Mouse (Mus musculus) urinary bladder, postnatal 14 days (tissue): ENCODE results near the gene AI481877.

Experiments used
- DNase-seq: peaks from one replicate; pipeline ENCODE4 v3.0.0; 2021; ENCODE audit warnings: low spot score

The AI481877 gene

GRCm38 (mm10) chr4:59034918-59035785 lies 103.6 kb downstream of the AI481877 start, which contains the start of gene Gng10:
Gng10 (plus strand) TSS chr4:59035088.
- DNase-seq, result peak; percentile 64

- no peak for DNase-seq
Observed at GRCm38 (mm10) chr4:59034325-59034917, 104.4 kb downstream of the AI481877 start.

- DNase-seq, result no peak
Observed at GRCm38 (mm10) chr4:59016922-59017321, 121.9 kb downstream of the AI481877 start.

- no peak for DNase-seq
Observed at GRCm38 (mm10) chr4:59015181-59015580, 123.6 kb downstream of the AI481877 start.

GRCm38 (mm10) chr4:59011446-59011845 lies 127.3 kb downstream of the AI481877 start:
- DNase-seq, result no peak

- DNase-seq, result no peak
Observed at GRCm38 (mm10) chr4:59009696-59010095, 129.1 kb downstream of the AI481877 start.

- DNase-seq, result no peak
Observed at GRCm38 (mm10) chr4:59009186-59009585, 129.6 kb downstream of the AI481877 start.

GRCm38 (mm10) chr4:59007974-59008373 lies 130.8 kb downstream of the AI481877 start:
- DNase-seq, result no peak

GRCm38 (mm10) chr4:59007016-59007415 lies 131.8 kb downstream of the AI481877 start:
- DNase-seq, result no peak

GRCm38 (mm10) chr4:59006211-59006610 lies 132.6 kb downstream of the AI481877 start:
- DNase-seq, result no peak

GRCm38 (mm10) chr4:59003806-59004200 lies 135.0 kb downstream of the AI481877 start:
- DNase-seq, result no peak

GRCm38 (mm10) chr4:59002948-59003805 lies 135.6 kb downstream of the AI481877 start, which contains the start of gene Gm20503:
Gm20503 (plus strand) TSS chr4:59003210.
- peak; percentile 92 for DNase-seq

GRCm38 (mm10) chr4:59000614-59001013 lies 138.2 kb downstream of the AI481877 start:
- DNase-seq, result peak; percentile 35

GRCm38 (mm10) chr4:58999686-59000085 lies 139.1 kb downstream of the AI481877 start:
- DNase-seq, result peak; percentile 81

- DNase-seq, result no peak
Observed at GRCm38 (mm10) chr4:58998688-58999087, 140.1 kb downstream of the AI481877 start.

- peak; percentile 44 for DNase-seq
Observed at GRCm38 (mm10) chr4:58997081-58997480, 141.7 kb downstream of the AI481877 start.

GRCm38 (mm10) chr4:58995251-58995693 lies 143.5 kb downstream of the AI481877 start:
- DNase-seq, result no peak

GRCm38 (mm10) chr4:58994762-58995161 lies 144.0 kb downstream of the AI481877 start, which contains the start of gene Dnajc25:
Dnajc25 (plus strand) TSS chr4:58995062.
- no peak for DNase-seq
